Mouse (Mus musculus) embryonic facial prominence, embryonic 10.5 days (tissue): ENCODE measurements at regions not wholly inside any gene's neighbourhood (a gene's known extent, or its start where the extent isn't known, plus 50 kb on each side); places are given as distances from the start of the nearest gene placed in this dataset.
A peak's percentile ranks its signal among the peaks of the same experiment; 100 is the strongest.

Source experiments
- DNase-seq: peaks from one replicate; pipeline ENCODE4 v3.0.0-alpha.2; 2017; ENCODE audit warnings: low spot score
- H3K27ac ChIP-seq: fragments of 300-500 bp; sonication (generic); replicated peaks from 2 replicates; pipeline ENCODE4 v1.5.1; 2016; ENCODE audit warnings: mild to moderate bottlenecking
- H3K27me3 ChIP-seq: fragments of 300-500 bp; sonication (generic); replicated peaks from 2 replicates; pipeline ENCODE4 v1.6.1; 2016; ENCODE audit warnings: low read depth, mild to moderate bottlenecking; ENCODE audit not compliant: poor library complexity, severe bottlenecking
- H3K36me3 ChIP-seq: fragments of 300-500 bp; sonication (generic); replicated peaks from 2 replicates; pipeline ENCODE4 v1.6.1; 2016; ENCODE audit warnings: mild to moderate bottlenecking, moderate library complexity
- H3K4me1 ChIP-seq: fragments of 300-500 bp; sonication (generic); 2 replicates; pipeline ENCODE4 v1.6.1; 2016
- H3K4me3 ChIP-seq: fragments of 300-500 bp; sonication (generic); 2 replicates; pipeline ENCODE4 v1.5.1; 2016; ENCODE audit warnings: mild to moderate bottlenecking, moderate library complexity
- H3K9me3 ChIP-seq: fragments of 300-500 bp; sonication (generic); 2 replicates; pipeline ENCODE4 v1.6.1; 2016; ENCODE audit warnings: mild to moderate bottlenecking
- WGBS: fragments of 180-500 bp; shearing (Covaris S2); methylation state at CpG from one replicate; pipeline ENCODE4 v1.1.7; 2016; 5-methylcytosine and 5-hydroxymethylcytosine counted together

- H3K36me3 ChIP-seq, result no peaks in the 10 kb centered on the region
- no peaks in the 10 kb centered on the region for H3K9me3 ChIP-seq
- 84% methylated on average over 4 of the region's 4 CpGs for WGBS
- DNase-seq, result no peak
- no peaks in the 10 kb centered on the region for H3K4me1 ChIP-seq
- H3K27ac ChIP-seq, result no peak overlapping the region
- no peak overlapping the region for H3K4me3 ChIP-seq
- no peaks in the 10 kb centered on the region for H3K27me3 ChIP-seq
Observed at GRCm38 (mm10) chr3:143173971-143174370, 292.2 kb upstream of the Pkn2 start.

- H3K27me3 ChIP-seq, result no peaks in the 10 kb centered on the region
- no peaks in the 10 kb centered on the region for H3K9me3 ChIP-seq
- H3K4me1 ChIP-seq, result peaks cover 7% of the 10 kb centered on the region
- WGBS, result 89% methylated on average over 1 of the region's 1 CpGs
- DNase-seq, result no peak
- no peak overlapping the region for H3K27ac ChIP-seq
- H3K36me3 ChIP-seq, result no peaks in the 10 kb centered on the region
- no peak overlapping the region for H3K4me3 ChIP-seq
Observed at GRCm38 (mm10) chr3:143162444-143162843, 280.6 kb upstream of the Pkn2 start.

GRCm38 (mm10) chr3:143161993-143162392 lies 280.2 kb upstream of the Pkn2 start:
- no peaks in the 10 kb centered on the region for H3K36me3 ChIP-seq
- H3K4me1 ChIP-seq, result peaks cover 7% of the 10 kb centered on the region
- H3K27me3 ChIP-seq, result no peaks in the 10 kb centered on the region
- no peak overlapping the region for H3K4me3 ChIP-seq
- H3K27ac ChIP-seq, result no peak overlapping the region
- 90% methylated on average over 6 of the region's 6 CpGs for WGBS
- DNase-seq, result no peak
- H3K9me3 ChIP-seq, result no peaks in the 10 kb centered on the region

- Histone ChIP-seq H3K4me3 (no peak overlapping the region), H3K4me1 (peaks cover 7% of the 10 kb centered on the region), H3K36me3 (no peaks in the 10 kb centered on the region), H3K27ac (no peak overlapping the region), H3K9me3 (no peaks in the 10 kb centered on the region), H3K27me3 (no peaks in the 10 kb centered on the region)
- WGBS, result 43% methylated on average over 5 of the region's 5 CpGs
- no peak for DNase-seq
Observed at GRCm38 (mm10) chr3:143158568-143158967, 276.8 kb upstream of the Pkn2 start.

- H3K27ac ChIP-seq, result no peak overlapping the region
- no peak overlapping the region for H3K4me3 ChIP-seq
- H3K27me3 ChIP-seq, result no peaks in the 10 kb centered on the region
- H3K36me3 ChIP-seq, result no peaks in the 10 kb centered on the region
- H3K9me3 ChIP-seq, result no peaks in the 10 kb centered on the region
- H3K4me1 ChIP-seq, result peaks cover 4% of the 10 kb centered on the region
- DNase-seq, result no peak
Observed at GRCm38 (mm10) chr3:143156733-143157524, 275.1 kb upstream of the Pkn2 start.

- DNase-seq, result no peak
- no peaks in the 10 kb centered on the region for H3K9me3 ChIP-seq
- no peak overlapping the region for H3K27ac ChIP-seq
- no peak overlapping the region for H3K4me3 ChIP-seq
- no peaks in the 10 kb centered on the region for H3K27me3 ChIP-seq
- 37% methylated on average over 1 of the region's 1 CpGs for WGBS
- H3K36me3 ChIP-seq, result no peaks in the 10 kb centered on the region
- peaks cover 4% of the 10 kb centered on the region for H3K4me1 ChIP-seq
Observed at GRCm38 (mm10) chr3:143156174-143156573, 274.4 kb upstream of the Pkn2 start.

GRCm38 (mm10) chr3:143155556-143155955 lies 273.8 kb upstream of the Pkn2 start:
- no peak overlapping the region for H3K27ac ChIP-seq
- no peaks in the 10 kb centered on the region for H3K9me3 ChIP-seq
- peaks cover 4% of the 10 kb centered on the region for H3K4me1 ChIP-seq
- no peaks in the 10 kb centered on the region for H3K36me3 ChIP-seq
- DNase-seq, result no peak
- no peak overlapping the region for H3K4me3 ChIP-seq
- H3K27me3 ChIP-seq, result no peaks in the 10 kb centered on the region
- 97% methylated on average over 1 of the region's 1 CpGs for WGBS

GRCm38 (mm10) chr3:143147471-143147870 lies 265.7 kb upstream of the Pkn2 start:
- H3K4me3 ChIP-seq, result no peak overlapping the region
- H3K27ac ChIP-seq, result no peak overlapping the region
- peaks cover 27% of the 10 kb centered on the region for H3K4me1 ChIP-seq
- no peaks in the 10 kb centered on the region for H3K36me3 ChIP-seq
- DNase-seq, result peak; percentile 32
- H3K27me3 ChIP-seq, result no peaks in the 10 kb centered on the region
- no peaks in the 10 kb centered on the region for H3K9me3 ChIP-seq
- WGBS, result 44% methylated on average over 8 of the region's 8 CpGs

- no peaks in the 10 kb centered on the region for H3K9me3 ChIP-seq
- DNase-seq, result no peak
- no peak overlapping the region for H3K4me3 ChIP-seq
- no peaks in the 10 kb centered on the region for H3K27me3 ChIP-seq
- peaks cover 14% of the 10 kb centered on the region for H3K4me1 ChIP-seq
- WGBS, result 91% methylated on average over 3 of the region's 3 CpGs
- H3K27ac ChIP-seq, result no peak overlapping the region
- H3K36me3 ChIP-seq, result no peaks in the 10 kb centered on the region
Observed at GRCm38 (mm10) chr3:143138952-143139351, 257.1 kb upstream of the Pkn2 start.

- Histone ChIP-seq H3K4me3 (no peak overlapping the region), H3K9me3 (no peaks in the 10 kb centered on the region), H3K27ac (no peak overlapping the region), H3K4me1 (no peaks in the 10 kb centered on the region), H3K36me3 (no peaks in the 10 kb centered on the region), H3K27me3 (no peaks in the 10 kb centered on the region)
- 93% methylated on average over 2 of the region's 2 CpGs for WGBS
- no peak for DNase-seq
Observed at GRCm38 (mm10) chr3:143134528-143134927, 252.7 kb upstream of the Pkn2 start.

GRCm38 (mm10) chr3:143107733-143108291 lies 226.0 kb upstream of the Pkn2 start:
- peaks cover 16% of the 10 kb centered on the region; the same call in 1 of the 2 replicates for H3K27me3 ChIP-seq
- no peaks in the 10 kb centered on the region for H3K36me3 ChIP-seq
- WGBS, result 74% methylated on average over 13 of the region's 13 CpGs
- no peak overlapping the region for H3K27ac ChIP-seq
- DNase-seq, result no peak
- H3K9me3 ChIP-seq, result no peaks in the 10 kb centered on the region
- H3K4me1 ChIP-seq, result peaks cover 14% of the 10 kb centered on the region
- no peak overlapping the region for H3K4me3 ChIP-seq

- no peaks in the 10 kb centered on the region for H3K36me3 ChIP-seq
- no peak for DNase-seq
- H3K27me3 ChIP-seq, result peaks cover 46% of the 10 kb centered on the region
- 40% methylated on average over 2 of the region's 2 CpGs for WGBS
- no peaks in the 10 kb centered on the region for H3K9me3 ChIP-seq
- no peak overlapping the region for H3K27ac ChIP-seq
- peaks cover 22% of the 10 kb centered on the region for H3K4me1 ChIP-seq
- no peak overlapping the region for H3K4me3 ChIP-seq
Observed at GRCm38 (mm10) chr3:143104734-143105133, 222.9 kb upstream of the Pkn2 start.

GRCm38 (mm10) chr3:143103333-143103732 lies 221.5 kb upstream of the Pkn2 start:
- no peak for DNase-seq
- Histone ChIP-seq H3K27ac (no peak overlapping the region), H3K27me3 (peaks cover 55% of the 10 kb centered on the region), H3K9me3 (no peaks in the 10 kb centered on the region), H3K36me3 (no peaks in the 10 kb centered on the region), H3K4me1 (peaks cover 26% of the 10 kb centered on the region), H3K4me3 (no peak overlapping the region)
- 53% methylated on average over 3 of the region's 3 CpGs for whole genome bisulfite sequencing
